Mouse (Mus musculus) brain, embryonic 14.5 days (tissue): ENCODE data around the gene Tmem189.

ENCODE experiments used
- CTCF ChIP-seq: fragments of 200-500 bp; IDR thresholded peaks from 2 replicates; pipeline ENCODE4 v1.5.1; 2012; ENCODE audit warnings: inconsistent platforms, mild to moderate bottlenecking, moderate library complexity, borderline replicate concordance; ENCODE audit not compliant: insufficient read depth, insufficient read length; ENCODE audit errors: extremely low read depth
- POLR2A ChIP-seq: fragments of 200-500 bp; IDR thresholded peaks from 2 replicates; pipeline ENCODE4 v1.6.1; 2012; ENCODE audit warnings: mild to moderate bottlenecking, inconsistent platforms, borderline replicate concordance; ENCODE audit not compliant: poor library complexity, insufficient read depth, insufficient read length, severe bottlenecking; ENCODE audit errors: extremely low read depth

GRCm38 (mm10) chr2:167725879-167726278, 36.3 kb upstream of the Tmem189 start:
- TF ChIP-seq POLR2A: no peak
- TF ChIP-seq CTCF: no peak
